Mouse (Mus musculus) spleen, postnatal 36 days (tissue): ENCODE data around the gene Socs7.

Experiments used
- DNase-seq, 2 experiments: peaks; one replicate each; pipeline ENCODE4 v3.0.0; 2022; ENCODE audit warnings: low spot score in 2 of 2, mixed read lengths in 1 of 2

Socs7 gene

DNA sequence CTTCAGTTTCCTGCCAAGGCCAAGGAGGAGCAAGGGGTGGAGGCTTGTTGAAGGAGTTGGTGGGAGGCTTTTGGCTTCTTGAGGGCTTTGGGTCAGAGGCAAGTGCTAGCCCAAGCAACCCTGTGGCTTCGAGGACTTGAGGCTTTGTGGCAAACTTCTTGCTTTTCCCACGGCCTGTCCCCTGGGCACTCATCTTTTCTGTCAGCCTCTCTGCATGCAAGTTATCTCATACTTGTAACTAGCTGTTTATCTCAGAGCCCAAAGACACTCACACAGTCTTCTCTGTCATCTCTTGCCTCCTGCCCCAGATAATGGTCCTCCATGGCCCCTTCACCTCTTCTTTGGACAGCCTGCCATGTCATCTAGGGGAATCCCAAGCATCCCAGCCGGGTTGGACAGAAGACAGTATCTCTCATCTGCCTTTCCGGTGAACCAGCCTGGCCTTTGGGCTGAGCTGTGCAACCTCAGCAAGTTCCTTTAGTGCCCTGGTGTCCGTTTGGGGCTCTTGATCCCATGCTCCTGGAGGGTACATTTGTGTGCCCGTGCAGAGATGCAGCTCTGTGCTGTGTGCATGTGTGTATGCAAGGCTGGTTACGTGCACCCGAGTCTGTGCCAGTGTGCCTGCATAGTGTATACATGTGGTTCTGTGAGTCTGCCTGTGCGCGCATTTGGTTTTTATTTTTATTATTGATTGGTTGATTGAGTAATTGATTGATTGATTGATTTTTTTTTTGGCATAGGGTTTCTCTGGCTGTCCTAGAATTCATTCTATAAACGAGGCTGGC lies 80.7 kb downstream of the Socs7 start:
- peak in 1 of 2 experiments; percentile 40 for DNase-seq

DNA sequence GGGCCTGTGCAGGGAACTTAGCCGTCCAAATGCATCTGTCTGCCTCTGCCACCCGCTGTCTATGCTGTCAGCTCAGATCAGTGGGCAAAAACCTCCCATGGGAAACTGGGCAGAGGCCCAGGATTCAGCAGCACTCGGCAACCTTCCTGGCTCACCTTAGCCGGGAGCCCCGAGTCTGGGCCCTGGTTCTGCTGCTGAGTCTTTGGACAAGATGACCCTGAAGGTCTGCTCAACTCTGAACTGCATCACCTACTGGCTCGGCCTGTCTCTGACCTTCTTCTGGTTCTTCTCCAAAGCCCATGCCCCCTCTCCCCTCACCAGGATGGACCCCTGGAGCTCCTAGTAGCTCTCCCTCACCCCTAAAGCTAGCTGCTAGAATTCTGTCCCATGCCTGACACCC lies 83.2 kb downstream of the Socs7 start:
- no peak for DNase-seq

DNA sequence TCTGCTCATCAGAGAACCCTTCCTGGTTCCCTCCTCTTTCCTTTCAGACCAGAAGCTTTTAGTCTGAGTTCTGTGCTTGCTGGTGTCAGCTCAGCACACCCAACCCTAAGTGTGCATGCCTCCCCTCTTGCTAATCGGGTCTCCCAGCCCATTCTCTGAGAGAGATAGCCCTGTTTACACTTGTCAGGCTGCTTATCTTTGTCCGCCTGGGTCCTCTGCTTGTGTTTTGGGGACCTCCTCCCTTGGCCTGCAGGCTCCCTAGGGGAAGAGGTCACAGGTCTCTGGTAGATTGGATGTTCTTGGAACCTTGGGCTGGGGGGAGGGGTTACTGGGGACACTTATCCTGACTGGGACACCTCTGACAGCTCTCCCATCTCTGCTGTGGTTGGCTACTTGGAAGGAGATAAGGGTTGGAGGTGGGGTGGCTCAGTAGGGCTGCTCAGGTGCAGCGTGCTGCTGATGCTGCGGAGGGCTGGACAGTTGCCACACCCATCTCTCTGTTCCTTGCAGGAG lies 83.7 kb downstream of the Socs7 start:
- peak; percentile 64 to 71 for DNase-seq

GRCm38 (mm10) chr11:97447979-97448378 lies 85.6 kb downstream of the Socs7 start:
- no peak for DNase-seq
